Mouse (Mus musculus) cerebellum, adult 2 months (tissue): ENCODE measurements around the gene Lrig1. TPM values are rescaled to one million over a fixed set of nuclear protein-coding genes. Genes with fewer than 3 reads are reported as not detected.

Experiments
- DNase-seq, 2 experiments: peaks; one replicate each; pipeline ENCODE4 v3.0.0; 2021
- H3K27ac ChIP-seq: fragments of 200-500 bp; 2 replicates; pipeline ENCODE4 v1.5.1; 2012; ENCODE audit warnings: low read length, control low read depth, inconsistent platforms; ENCODE audit not compliant: insufficient read depth
- H3K27me3 ChIP-seq: fragments of 200-500 bp; 2 replicates; pipeline ENCODE4 v1.6.1; 2012; ENCODE audit warnings: inconsistent platforms, mild to moderate bottlenecking, low read length, moderate library complexity; ENCODE audit not compliant: control insufficient read depth, insufficient read depth
- H3K4me1 ChIP-seq: fragments of 200-500 bp; 2 replicates; pipeline ENCODE4 v1.6.1; 2011; ENCODE audit warnings: low read length; ENCODE audit not compliant: control insufficient read depth, insufficient read depth
- H3K4me3 ChIP-seq: fragments of 200-500 bp; replicated peaks from 2 replicates; pipeline ENCODE3; 2011; ENCODE audit warnings: mild to moderate bottlenecking, low read depth, low read length, control low read depth; ENCODE audit not compliant: insufficient read depth
- CTCF ChIP-seq: fragments of 200-500 bp; IDR thresholded peaks from 2 replicates; pipeline ENCODE4 v1.5.1; 2011; ENCODE audit warnings: low read depth, mild to moderate bottlenecking, control low read depth, low read length, moderate library complexity, borderline replicate concordance; ENCODE audit not compliant: insufficient read depth
- POLR2A ChIP-seq: fragments of 200-500 bp; IDR thresholded peaks from 2 replicates; pipeline ENCODE4 v1.6.1; 2011; ENCODE audit warnings: low read length, control low read depth, borderline replicate concordance; ENCODE audit not compliant: insufficient read depth
- WGBS: fragments of 180-500 bp; shearing (Covaris S2); methylation state at CpG from one replicate; pipeline ENCODE4 v1.1.7; 2018; 5-methylcytosine and 5-hydroxymethylcytosine counted together
- polyA plus RNA-seq: library from polyadenylated mRNA; depleted of rRNA; stranded (reverse); fragments of >200 nt; gene quantifications from 2 replicates; pipeline ENCODE4 v1.2.3, GENCODE M21; 2012

Lrig1 gene
- polyA plus RNA-seq, 1 experiment, result 86.2 TPM

DNA sequence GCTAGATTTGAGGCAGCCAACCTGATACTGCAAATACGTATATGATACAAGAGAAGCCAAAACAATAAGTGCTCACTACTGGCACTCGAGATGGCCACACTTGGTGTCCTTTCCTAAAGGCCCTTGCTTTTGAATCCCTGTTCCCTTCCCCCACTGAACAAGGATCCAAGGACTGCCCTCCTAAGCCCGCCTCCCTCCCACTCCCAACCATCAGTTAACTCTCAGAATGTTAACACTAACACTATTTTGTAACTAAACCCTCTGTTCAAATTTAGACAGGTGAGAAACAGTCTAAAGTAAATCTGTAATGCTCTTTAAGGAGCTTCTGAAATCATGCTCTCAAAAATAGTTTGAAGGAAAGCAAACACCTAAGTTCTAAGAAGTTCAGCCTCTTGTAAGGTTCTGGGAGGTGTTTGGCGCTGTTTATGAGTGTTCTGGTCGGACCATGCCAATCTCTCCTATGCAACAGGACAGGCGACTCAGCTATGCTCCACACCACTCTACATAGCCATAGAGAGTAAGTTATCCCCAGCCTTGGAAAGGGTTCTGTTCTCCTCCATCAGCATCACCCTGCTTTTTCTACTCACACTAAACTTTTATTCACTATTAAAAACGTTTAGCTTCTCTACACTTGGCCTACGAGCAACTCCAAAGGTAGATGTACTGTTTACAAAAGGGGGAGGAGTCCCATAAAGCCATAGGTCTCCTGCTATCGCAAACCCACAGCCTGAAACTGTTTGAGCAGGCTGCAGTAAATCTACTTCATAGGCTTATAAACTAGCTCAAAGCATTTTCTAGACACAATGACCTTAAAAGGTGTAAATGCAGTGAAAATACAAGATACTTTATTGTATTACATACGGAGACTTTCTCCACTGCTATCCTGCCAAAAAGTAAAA lies 3.5 kb downstream of the Lrig1 start:
- Histone ChIP-seq H3K27ac (no peak overlapping the region), H3K27me3 (no peaks in the 10 kb centered on the region), H3K4me3 (no peak overlapping the region), H3K4me1 (peaks cover 19% of the 10 kb centered on the region)
- TF ChIP-seq POLR2A (no peak), CTCF (no peak)
- no peak for DNase-seq
- WGBS, result 69% methylated on average over 10 of the region's 10 CpGs

DNA sequence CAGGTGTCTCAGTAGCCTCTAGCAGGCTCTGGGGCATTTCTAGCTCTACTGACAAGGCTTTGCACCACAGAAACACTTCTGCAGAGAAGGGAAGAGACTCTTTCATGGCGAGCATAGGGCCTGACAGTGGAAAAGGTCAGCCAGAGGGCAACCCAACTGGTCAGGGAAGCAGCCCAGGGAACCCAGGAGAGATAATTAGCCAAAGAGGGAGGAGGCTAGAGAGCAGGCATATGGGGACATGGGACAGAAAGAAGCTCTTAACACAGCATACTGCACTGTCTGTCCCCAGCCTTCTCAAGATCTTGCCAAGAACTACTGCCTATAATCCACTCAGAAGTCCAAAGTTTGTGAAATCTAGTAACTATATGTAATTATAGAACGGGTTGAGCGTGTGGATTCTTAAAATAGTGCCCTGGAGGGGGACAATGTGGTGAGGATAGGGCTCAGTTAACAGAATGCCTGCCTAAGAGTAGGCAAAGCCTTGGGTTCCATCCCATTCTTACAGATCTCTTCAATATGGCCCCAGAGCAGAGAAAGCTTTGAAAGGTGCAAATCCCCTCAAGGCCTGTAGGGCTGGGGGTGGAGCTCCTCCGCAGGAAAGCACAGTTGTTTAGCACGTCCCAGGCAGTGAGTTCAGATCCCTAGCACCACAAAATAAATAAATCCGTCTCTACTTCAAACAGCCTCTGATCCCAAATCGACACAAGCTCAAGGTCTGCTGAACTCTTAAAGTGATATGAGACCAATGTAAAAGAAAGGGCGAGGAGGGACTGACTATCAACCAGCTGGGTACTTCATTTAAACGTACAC lies 4.6 kb downstream of the Lrig1 start:
- H3K27ac ChIP-seq, result peak overlapping the region; percentile 82
- H3K27me3 ChIP-seq, result no peaks in the 10 kb centered on the region
- no peak overlapping the region for H3K4me3 ChIP-seq
- TF ChIP-seq CTCF (no peak), POLR2A (no peak)
- WGBS, result 71% methylated on average over 9 of the region's 9 CpGs
- DNase-seq, result peak; percentile 34 to 37
- H3K4me1 ChIP-seq, result peaks cover 19% of the 10 kb centered on the region

DNA sequence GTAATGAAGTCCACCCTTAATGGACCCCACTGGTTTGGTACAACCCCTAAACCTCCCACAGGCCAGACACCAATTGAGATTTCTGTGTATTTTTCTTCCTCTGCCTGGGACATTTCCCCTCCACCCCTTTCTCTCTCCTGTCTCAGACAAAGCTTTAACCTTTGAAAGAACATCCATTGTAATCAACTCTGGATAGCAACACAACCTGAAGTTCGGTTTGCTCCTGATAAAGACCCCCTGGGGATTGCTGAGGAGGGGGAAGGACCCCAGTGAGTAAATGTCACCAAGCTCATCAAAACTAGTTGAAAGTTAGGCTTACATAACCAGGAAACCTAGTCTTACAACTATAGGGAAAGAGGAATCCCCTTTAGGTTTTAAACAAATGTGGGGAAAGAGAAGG lies 5.5 kb downstream of the Lrig1 start:
- Histone ChIP-seq H3K4me1 (peaks cover 19% of the 10 kb centered on the region), H3K4me3 (no peak overlapping the region), H3K27ac (no peak overlapping the region; the same call in 1 of the 2 replicates), H3K27me3 (no peaks in the 10 kb centered on the region)
- no peak for DNase-seq
- 36% methylated on average over 1 of the region's 1 CpGs for WGBS
- no peak for TF ChIP-seq POLR2A
- no peak for TF ChIP-seq CTCF

DNA sequence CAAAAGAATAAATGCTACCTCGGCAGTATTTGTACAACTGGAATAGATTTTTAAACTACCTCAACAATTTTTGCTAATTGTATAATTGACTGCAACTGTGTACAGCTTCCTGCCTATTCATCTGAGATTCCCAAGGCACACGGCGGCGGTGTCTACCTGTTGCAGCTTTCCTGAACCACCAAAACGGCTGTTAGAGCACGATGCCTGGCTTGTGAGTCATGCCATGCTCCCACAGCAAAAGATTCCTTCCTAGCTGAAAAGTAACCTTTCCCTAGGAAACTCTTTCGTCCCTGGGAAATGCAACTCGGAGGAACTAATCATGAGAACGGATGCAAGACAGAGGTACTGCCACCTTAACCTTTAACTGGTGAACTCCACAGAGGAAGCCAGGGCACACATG lies 6.9 kb downstream of the Lrig1 start:
- DNase-seq, result no peak
- H3K4me1 ChIP-seq, result peaks cover 20% of the 10 kb centered on the region
- no peak overlapping the region for H3K4me3 ChIP-seq
- 83% methylated on average over 9 of the region's 9 CpGs for WGBS
- H3K27me3 ChIP-seq, result no peaks in the 10 kb centered on the region
- no peak overlapping the region for H3K27ac ChIP-seq
- TF ChIP-seq CTCF (no peak), POLR2A (no peak)

DNA sequence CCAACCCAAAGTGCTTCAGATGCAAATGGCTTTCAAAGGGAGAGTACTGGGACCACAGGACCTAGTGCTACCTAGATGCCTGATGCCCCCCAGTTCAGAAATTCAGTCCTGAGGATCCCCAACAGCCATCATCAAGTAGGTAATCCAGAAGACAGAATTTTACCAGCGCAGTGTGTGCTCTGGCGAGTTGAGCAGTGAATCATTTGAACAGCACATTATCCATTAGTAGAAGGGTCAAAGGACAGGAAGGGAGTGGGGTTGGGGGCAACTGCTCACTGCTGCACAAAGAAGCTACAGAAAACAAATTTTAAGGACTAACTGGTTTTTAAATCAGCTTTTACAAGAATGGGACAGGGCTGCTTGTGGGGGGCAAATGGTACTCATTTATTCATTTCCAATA lies 8.0 kb downstream of the Lrig1 start:
- H3K27ac ChIP-seq, result no peak overlapping the region
- TF ChIP-seq CTCF (no peak), POLR2A (no peak)
- WGBS, result 87% methylated on average over 2 of the region's 2 CpGs

DNA sequence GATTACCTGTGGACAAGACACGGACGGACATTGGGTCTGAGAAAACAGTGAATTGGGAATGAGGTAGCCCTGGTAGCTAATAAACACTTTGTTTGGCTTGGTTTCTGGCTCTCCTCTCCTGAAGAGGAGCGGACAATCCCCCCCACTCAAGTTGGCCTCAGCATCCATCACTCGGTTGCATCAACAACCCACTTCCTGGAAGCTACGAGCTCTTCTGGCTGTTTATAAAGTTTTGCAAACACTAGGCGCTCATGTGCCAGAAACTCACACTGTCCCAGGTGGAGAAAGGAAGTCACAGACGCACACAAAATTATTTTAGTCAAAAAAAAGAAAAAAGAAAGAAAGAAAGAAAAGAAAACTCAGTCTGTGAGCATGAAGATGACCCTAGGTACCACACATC lies 9.7 kb downstream of the Lrig1 start:
- Histone ChIP-seq H3K27me3 (no peaks in the 10 kb centered on the region), H3K27ac (no peak overlapping the region), H3K4me1 (peaks cover 18% of the 10 kb centered on the region), H3K4me3 (no peak overlapping the region)
- WGBS, result 73% methylated on average over 7 of the region's 7 CpGs
- DNase-seq, result no peak
- TF ChIP-seq POLR2A, result no peak
- TF ChIP-seq CTCF, result no peak

More for the DNA sequence above, 8.0 kb downstream of the Lrig1 start:
- no peak for DNase-seq
- H3K4me1 ChIP-seq, result peaks cover 22% of the 10 kb centered on the region
- H3K27me3 ChIP-seq, result no peaks in the 10 kb centered on the region
- H3K4me3 ChIP-seq, result no peak overlapping the region

DNA sequence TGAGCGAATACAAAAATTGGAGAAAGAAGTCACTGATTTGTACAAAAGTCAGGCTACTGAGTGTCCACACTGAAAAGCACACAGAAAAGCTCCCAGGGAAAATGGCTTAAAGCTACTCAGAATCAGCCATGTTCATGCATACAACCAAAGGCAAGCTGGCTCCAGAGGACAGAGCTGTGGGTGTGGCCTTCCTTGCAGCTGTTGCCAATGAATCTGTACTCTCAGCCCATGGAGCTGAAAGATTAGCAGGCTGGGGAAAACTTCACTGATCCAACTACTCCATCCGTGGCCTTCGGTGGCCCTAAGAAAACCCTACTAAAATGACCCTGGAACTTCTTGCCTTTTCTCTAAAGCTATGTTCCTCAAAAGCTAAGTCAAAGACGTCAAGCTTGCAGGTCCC lies 11.2 kb downstream of the Lrig1 start:
- peaks cover 27% of the 10 kb centered on the region for H3K4me1 ChIP-seq
- no peak for DNase-seq
- H3K27me3 ChIP-seq, result no peaks in the 10 kb centered on the region
- no peak overlapping the region for H3K27ac ChIP-seq
- H3K4me3 ChIP-seq, result no peak overlapping the region
- TF ChIP-seq CTCF (no peak), POLR2A (no peak)
- 74% methylated on average over 4 of the region's 4 CpGs for WGBS
